Mouse (Mus musculus) T-helper 2 cell (primary cell): ENCODE data around the gene Scimp.

ENCODE experiments used
- in situ Hi-C: fragments of 300-600 bp; cut with MboI, MseI; formaldehyde crosslinking; loops from one replicate; pipeline ENCODE4 v1.15.1; 2025; ENCODE audit warnings: high pct_unique_total_duplicates

Scimp gene

DNA sequence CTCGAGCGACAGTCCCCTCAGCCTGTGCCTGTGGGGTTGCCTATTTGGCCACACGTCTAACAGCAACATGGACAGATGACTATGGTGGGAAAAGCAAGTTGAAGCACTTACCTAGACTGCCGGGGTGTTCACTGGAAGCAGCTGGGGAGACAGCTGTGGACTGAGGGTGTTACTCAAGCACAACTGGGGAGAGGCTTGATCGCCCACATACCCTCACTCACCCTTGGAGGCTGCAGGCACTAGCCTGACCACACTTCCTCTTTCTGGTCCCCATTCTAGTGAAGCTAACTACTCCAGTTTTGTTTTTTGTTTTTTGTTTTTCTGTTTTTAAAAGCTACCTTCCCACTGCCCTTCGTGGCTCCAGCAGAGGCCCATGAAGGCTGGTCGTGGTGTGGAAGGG, at the start of gene Scimp:
TSS of gene Scimp (minus strand) at position 222 of the 400 bp plus-strand sequence.
- in situ Hi-C loops = no loop called here

DNA sequence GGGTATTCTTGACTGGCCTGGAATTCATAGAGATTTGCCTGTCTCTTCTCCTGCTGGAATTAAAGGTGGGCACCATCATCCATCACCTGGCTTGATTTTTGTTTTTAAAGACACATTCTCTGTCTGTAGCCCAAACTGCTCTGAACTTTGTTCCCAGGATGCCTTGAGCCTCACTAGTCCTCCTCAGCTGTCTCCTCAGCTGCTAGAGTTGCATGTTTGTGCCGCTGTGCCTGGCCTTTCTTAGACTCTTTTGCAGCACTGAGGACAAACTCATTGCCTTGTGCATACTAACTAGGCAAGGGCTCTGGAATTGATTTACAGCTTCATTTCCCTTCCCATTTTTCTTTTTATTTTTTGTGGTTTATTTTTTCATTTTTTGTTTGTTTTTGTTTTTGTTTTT, 48.0 kb upstream of the Scimp start:
- in situ Hi-C loops = no loop called here

DNA sequence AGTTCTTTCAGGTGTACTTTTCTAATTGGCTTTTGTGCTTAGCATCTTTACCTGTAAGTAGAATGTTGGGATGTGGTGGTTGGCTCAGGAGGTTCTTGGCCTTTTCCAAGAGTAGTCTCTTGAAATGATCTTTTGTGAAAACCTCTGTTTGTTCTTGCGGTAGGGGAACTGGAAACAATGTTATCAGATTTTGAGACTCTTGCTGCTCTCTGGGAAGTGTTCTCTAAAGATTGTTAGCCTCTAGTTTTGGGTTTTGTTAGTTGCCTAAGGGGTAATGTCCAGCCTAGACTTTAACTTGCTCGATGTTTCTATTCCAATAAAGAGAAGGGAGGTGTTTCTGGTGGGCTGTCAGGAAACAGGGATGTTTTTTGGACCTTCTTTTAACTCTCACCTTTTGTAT, 33.6 kb upstream of the Scimp start:
- in situ Hi-C loops = no loop called here

DNA sequence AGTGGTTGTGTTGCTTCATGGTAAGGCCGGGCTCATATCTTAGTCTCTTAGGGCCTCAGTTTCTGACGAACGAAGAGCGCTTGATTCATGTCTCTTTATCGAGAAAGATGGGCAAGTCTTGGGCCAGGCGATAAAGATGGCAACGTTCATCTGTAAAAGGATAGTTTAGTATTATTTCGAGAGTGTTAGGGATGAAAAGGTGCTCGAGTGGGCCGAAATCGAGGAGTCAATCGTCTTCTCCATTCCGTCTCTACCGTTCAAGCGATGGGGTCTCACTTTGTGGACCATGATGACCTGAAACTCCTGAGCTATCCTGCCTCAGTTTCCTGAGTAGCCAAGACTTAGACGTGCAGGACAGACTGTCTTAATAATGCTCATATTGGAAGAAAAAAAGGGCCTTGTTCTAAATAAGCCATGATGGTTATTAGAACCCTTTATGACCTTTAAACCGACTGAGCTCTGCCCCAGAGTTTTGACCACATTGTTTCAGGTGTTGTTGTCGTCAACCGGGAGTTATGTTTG, 33.1 kb upstream of the Scimp start:
- in situ Hi-C loops = no loop called here

DNA sequence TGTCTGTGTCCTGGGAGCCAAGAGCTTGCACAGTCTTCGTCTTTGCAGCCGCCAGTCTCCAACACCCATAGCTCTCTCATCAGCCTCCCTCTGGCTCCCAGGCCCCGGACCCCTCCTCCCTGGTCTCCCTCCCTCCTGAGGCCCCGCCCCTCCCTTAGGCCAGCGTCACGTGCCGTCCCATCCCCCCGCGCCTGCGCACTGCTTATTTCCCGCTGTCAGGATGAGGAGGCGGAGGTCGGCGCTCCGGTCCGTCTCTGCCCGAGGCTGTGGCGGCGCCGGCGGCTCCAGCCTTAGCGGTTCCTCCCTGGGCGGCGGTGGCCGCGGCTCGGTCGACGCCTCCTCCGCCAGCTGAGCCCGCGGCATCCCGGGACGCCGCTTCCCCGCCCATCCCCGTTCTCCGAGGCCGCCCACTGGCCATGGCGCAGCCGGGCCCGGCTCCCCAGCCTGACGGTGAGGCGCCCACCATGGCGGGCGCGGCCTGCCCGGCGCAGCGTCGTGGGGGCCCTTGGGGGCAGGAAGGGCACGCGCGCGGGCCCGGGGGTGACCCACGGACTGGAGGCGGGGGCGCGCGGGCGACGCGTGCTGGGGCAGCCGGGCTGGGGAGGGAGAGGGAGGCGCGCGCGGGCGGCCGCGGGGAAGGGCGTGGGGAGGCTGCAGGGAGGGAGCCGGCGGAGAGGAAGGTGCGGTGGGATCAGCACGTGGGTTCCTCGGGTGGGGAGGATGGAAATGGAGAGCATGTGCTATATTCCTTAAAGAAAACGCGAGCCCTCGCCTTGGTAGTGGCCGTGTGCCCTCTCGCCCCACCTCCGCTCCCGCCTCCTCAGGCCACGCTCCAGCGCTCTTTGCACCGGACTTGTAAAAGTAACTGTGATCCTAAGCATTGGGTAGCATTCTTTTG, 32.4 kb upstream of the Scimp start, which contains the start of gene Rabep1:
TSS of gene Rabep1 (plus strand) at position 220 of the 898 bp plus-strand sequence.
- in situ Hi-C loops = loop anchor here (5.0 kb wide), 1 partner anchor 43 kb away; no protein-coding TSS in a partner anchor

DNA sequence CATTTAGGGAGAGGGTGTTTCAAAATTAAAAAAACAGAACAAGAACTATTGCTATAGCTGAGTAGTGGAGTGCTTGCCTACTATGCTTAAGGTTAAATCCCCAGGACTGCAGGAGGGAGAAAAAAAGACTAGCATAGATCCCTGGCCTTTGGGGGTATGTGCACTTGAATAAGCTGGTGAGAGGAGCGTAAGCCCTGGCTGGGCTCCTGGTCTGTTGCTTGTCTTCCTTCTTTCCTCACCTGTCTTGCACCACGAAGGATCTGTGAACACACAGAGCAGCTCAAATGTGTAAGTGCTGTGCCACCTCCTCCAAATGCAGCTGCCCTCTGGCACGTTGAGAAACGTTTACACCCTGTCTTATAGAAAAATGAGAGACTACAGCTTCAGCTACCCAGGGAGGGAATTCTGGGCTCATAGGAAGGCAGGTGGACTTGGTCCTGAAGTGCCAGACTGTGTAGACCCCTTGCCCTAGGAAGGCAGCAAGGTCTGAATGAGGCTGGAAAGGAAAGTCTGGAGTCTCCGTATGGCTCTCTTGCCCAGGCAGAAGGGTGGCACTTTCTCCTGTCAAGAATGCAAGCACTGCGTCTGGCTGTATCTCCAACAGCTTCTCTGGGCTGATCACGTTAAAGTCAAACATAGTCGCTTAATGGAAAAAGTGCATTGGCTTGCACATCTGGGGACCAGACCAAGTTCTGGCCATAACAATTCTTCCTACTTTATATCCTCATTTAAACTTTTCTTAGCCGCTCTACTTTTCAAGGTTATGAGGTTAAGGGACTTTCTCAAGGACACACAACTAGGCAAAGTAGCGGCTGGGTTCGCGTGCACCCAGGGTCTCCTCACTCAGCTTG, 31.5 kb upstream of the Scimp start:
- in situ Hi-C loops = loop anchor here (5.0 kb wide), 1 partner anchor 42 kb away; no protein-coding TSS in a partner anchor

DNA sequence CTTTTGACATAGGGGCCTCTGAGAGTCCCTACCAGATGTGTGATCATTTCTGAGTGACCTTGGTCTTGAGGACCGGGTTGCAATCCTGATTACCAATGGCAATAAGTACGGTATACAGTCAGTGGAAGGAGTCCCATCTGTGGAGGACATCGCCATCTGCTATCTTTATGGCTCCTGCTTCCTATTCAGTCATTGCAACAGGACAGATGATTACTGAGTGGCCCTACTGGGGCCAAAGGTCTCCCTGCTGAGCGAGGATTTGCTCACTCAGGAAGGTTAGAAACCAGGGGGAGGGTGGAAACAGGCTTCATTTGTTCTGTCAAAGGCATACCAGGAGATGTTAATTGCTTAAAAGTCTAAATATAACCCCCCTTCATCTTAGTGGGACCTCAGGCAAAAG, 30.6 kb upstream of the Scimp start:
- in situ Hi-C loops = loop anchor here (5.0 kb wide), 1 partner anchor 41 kb away; no protein-coding TSS in a partner anchor

DNA sequence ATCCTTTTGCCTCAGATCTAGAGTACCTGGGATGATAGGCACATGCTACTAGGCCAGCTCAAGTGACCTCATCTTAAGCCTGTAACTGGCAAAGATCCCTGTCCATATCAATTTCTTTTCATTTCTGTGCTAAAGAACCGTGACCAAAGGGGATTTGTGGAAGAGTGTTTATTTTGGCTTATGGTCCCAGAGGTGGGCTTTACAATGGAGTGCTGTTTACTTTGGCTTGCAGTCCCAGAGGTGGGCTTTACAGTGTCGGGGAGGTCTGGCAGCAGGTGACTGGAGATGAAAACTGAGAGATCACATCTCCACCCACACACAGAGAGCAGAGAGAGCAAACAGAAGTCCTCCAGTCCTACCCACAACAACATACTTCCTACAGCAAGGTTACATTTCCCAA, 26.2 kb upstream of the Scimp start:
- in situ Hi-C loops = no loop called here

DNA sequence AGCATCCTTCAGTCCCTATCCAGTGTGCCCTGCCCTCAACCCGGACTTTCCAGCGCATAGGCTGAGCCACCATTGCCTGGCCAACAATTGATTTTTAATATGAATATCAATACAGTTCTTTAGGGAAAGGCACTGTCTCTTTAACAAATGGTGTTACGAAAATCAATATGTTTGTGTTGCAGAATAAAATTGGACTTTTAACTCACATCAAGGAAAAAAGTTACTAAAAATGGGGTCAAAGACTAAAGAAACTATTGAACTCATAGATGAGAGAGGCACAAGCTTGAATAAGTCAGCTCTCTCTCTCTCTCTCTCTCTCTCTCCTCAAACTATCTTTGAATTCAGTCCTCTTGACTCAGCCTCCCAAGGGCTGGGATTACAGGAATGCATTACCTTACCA, 24.6 kb upstream of the Scimp start:
- in situ Hi-C loops = no loop called here

DNA sequence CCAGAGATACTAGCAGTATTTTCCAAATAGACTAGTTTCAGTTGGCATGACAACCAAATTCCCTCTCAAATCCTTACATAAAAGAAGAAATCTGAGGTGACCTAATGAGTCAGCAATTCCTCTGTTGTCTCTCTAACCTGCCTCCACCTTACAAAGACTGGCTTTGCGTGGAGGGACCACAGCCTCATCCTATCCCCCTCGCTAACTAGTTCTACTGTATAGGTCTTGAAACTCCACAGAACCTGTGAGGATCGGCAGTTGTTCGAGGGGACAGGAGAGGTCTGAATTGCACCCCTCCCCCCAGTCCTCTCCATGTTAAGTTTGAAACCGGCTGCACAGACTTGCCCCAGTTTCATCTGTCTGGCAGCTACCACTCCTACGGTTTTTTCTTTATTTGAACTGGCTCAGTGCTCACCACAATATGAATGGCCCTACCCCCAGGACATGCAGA, 23.0 kb upstream of the Scimp start:
- in situ Hi-C loops = no loop called here

DNA sequence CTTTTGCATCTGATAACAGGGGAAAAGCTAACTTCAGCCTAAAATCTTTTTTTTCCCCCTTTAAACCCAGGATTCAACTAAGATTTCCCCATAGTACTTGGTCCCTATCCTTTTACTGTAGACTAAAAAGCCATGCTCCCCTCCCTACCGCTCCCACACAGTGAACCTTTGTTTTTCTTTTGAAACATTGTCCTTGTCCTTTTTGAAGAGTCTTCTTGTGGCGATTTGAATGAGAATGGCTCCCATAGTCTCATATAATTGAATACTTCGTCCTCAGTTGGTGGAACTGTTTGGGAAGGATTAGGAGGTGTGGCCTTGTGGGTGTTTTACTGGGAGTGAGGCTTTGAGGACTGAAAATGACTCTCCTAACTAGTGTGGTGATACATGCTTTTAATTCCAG, 21.4 kb upstream of the Scimp start:
- in situ Hi-C loops = no loop called here

DNA sequence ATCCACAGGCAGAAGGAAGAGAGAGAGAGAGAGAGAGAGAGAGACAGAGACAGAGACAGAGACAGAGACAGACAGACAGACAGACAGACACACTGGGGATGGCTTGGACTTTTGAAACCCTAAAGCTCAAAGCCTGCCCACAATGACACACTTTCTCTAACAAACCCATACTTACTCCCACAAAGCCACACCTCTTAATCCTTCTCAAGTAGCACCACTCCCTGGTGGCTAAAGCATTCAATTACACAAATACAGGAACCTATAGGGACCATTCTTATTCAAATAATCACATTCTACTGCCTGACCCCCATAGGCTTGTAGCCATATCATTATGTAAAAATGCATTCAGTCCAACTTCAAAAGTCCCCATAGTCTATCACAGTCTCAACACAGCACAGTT, 21.0 kb upstream of the Scimp start:
- in situ Hi-C loops = no loop called here

DNA sequence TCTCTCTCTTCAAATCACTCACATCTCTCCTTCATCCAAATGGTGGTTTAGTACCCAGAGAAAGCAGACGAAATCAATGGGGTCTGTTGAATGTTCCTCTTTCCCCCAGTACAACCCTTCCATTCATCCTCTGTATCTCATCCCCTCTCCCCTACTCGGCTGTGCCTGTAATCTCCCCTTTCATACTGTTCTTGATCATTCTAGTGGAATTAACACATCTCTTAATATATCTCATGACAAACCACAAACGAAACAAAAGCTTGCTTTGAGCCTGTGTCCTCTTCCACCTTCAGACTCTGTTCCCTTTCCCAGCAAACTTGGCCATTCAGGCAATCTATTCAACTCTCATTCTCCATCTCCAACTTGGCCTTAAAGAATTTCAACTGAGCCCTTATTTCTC, 18.8 kb upstream of the Scimp start:
- in situ Hi-C loops = no loop called here

DNA sequence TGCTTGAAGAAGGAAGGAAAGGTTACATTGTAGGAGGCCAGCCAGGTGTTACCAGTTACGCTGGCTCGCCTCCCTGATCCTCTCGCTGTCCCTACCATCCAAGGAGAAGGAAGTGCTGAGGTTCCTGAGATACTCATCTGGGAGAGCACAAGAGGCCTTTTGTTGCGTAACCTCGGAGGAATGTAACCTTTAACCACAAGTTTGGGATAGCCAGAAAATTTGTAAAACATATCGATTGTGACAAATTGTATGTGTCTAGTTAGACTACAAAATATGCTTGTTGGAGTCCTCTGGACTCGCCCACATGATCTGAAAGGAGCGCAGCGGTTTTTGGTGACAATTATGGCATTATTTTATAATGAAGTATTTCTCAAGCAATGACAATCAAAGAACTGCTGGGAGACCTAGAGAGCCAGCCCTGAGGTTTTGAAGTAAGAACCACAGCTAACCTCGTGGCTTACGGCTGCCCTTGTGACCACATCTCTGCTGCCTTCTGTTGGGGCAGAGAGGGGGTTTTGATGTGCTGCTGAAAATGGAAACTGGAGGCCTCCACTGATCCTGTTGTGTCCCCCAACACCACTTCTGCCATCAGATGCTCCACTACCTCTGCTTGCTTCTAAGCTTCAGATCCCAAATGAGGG, 16.7 kb upstream of the Scimp start:
- in situ Hi-C loops = loop anchor here (10.0 kb wide), 1 partner anchor 54 kb away; no protein-coding TSS in a partner anchor

DNA sequence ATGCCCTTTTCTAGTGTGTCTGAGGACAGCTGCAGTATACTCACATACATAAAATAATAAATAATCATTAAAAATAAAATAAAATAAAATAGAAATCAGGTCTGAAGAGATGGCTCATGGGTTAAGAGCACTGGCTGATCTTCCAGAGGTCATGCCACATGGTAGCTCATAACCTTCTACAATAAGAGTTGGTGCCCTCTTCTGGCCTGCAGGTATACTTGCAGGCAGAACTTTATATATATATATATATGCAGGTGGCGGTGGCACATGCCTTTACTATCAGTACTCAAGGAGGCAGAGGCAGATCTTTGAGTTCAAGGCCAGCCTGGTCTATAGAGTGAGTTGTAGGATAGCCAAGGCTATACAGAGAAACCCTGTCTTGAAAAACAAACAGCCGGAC, 13.8 kb upstream of the Scimp start:
- in situ Hi-C loops = loop anchor here (10.0 kb wide), 1 partner anchor 51 kb away; no protein-coding TSS in a partner anchor

DNA sequence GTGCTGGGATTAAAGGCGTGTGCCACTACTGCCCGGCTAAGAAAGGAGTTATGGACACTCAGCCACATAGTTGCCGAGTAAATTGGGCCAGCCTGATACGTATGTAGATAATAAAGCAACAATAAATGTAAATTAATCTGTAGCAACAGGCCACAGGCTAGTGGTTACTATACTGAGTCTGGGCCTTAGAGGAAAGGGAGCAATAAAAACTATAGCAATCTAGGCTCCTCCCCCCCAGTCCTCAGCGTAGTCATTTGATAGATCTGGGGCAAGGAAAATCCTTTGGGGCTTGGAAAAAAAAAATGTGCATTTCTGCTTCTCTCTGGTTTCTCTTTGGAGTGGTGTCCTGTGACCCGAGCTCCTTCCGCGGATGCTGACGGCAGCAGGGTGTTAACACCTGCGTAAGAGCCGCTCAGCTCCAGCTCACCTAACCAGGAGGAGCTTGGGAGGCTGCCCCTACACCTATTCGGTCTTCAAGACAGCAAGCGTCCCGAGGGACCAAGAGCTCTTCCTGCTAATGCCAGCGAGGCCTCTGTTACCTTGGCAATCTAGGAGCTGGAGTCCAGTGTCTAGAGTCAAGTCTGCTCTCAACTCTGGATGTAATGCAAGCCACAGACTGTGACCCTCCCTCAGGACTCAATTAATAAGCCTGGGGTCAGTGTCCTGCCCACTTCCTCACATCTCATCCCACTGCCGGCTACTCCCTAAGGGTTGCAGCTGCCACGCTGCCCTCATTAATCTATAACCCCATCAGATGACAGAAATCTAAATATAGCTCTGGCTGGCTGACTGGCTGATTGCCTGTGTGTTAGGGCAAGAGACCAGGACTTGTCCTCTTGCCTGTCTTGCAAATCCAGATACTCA, 9.6 kb upstream of the Scimp start:
- in situ Hi-C loops = loop anchor here (10.0 kb wide), 1 partner anchor 47 kb away; no protein-coding TSS in a partner anchor

DNA sequence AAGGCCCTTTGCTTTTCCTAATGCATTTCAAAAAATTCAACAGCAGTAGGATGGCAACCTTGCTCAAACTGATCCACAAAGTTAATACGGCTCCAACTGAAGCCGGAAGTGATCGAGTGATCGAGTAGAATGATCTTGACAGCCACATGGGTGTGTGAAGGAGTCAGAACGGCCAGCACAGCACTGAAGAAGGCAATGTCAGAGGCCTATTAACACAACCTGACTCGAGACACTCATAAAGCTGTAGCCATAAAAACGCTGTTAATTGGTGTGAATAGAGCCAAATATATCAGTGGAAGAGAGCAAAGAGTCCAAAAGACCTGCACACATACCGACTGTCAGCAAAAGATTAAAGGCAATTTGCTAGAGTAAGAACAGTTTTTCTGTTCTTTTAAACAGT, 7.7 kb upstream of the Scimp start:
- in situ Hi-C loops = loop anchor here (10.0 kb wide), 1 partner anchor 45 kb away; no protein-coding TSS in a partner anchor

DNA sequence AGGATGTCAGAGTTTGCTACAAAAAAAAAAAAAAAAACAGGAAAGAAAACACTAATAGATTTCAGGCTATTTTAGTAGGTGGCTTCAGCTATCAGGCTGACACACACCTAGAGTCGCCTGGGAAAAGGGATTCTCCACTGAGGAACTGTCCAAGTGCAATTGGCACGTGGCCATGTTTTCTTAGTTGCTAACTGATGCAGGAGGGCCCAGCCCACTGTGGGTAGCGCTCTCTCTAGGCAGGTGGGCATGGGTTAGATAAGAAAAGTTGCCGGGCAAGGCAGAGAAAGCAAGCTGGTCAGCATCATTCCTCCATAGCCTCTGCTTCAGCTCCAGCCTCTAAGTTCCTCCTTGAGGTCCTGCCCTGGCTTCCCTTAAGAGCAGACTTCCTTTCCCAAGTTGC, 4.4 kb upstream of the Scimp start:
- in situ Hi-C loops = no loop called here

DNA sequence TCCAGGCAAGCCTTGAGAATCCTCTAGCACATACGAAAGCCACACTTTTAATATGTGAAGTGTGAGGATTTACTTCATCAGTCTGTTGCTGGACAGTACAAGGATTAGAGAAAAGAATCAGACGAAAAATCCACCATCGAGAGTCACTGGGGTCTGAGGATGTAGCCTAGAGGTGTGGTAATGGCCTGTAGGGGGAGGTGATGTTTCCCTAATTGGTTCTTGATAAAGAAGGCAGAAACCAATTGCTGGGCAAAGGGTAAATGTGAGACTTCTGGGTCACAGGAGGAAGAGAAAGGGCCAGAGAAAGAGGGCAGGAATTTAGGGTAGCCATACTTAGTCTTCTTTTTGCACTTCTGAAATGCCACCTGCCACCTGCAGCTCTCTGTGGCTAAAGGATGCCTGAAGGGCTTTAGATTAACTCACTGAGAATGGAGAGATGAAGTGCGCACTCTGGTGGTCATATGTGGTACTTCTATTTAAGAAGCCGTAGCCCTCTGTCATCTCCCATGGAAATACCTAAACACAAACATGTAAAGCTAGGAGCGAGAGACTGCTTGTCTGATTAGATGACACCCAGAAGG, 3.2 kb upstream of the Scimp start:
- in situ Hi-C loops = no loop called here

DNA sequence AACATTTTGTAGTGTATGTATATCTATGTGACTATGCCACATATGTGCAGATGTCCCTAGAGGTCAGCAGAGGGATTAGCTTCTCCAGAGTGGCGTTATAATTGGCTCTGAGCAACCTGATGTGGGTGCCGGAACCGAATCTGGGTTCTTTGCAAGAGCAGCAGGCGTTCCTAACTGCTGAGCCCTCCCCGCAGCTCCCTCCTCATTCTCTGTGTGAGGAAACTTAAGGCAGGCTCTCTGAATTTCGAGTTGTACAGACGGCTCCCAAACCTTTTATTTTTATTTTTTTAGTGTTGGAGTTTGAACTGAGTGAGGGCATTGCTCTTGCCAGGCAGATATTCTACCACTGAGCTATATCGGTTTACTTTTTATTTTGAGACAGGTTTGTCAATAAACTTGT, 2.7 kb upstream of the Scimp start:
- in situ Hi-C loops = no loop called here
